In the genomic region with DNA sequence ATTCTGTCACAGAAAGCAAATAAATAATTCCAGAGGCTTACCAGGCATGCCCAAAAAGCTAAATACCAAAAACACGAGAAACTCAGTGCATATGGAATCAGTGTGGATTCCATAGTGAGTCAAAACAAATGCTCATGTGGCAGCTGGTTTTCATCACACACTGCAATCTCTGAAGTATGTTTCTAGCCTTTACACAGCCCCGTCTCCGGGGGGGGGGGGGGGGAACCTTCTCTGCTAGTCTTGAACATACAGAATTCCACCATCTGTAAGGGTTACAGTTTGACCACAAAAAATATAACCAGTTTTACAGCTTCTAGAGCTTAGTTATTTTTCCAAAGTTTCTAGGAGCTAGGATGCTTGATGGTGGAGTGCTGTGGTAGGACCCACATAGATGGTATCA, we compare ENCODE assay signal across 18 mouse cellular contexts.
DNase-seq lines count a peak whose midpoint lies in the region; ATAC-seq and TF ChIP-seq lines count a peak whose summit lies in the region.
"Had no signal": no experiment of that assay in that cellular context is flagged by ENCODE, and none has a peak within 500 bp of the region (broad histone marks: within the 10 kb centered on the region; RNA-seq: fewer than 3 reads in every experiment).

No protein-coding gene starts in this region.

- no peak overlapping the region for H3K4me3 ChIP-seq in hindbrain, embryonic 10.5 days
- no peak overlapping the region for H3K4me3 ChIP-seq in hindbrain, embryonic 12.5 days
- no peak overlapping the region for H3K4me3 ChIP-seq in lung, embryonic 16.5 days (ENCODE audit: low read length)
- H3K4me3 ChIP-seq in lung, adult 2 months (replicated peaks; ENCODE audit: extremely low read depth, low read depth, low read length): no peak overlapping the region
- no peak overlapping the region for H3K4me3 ChIP-seq in embryonic fibroblast, embryonic 13.5 days (ENCODE audit: insufficient read depth, low read length)
- H3K4me3 ChIP-seq in stomach, embryonic 15.5 days (replicated peaks): no peak overlapping the region
- H3K4me3 ChIP-seq: midbrain, embryonic 12.5 days; myocyte had no signal

- H3K27ac ChIP-seq in hindbrain, embryonic 10.5 days: no peak overlapping the region
- no peak overlapping the region for H3K27ac ChIP-seq in hindbrain, embryonic 12.5 days
- no peak overlapping the region for H3K27ac ChIP-seq in lung, embryonic 16.5 days (ENCODE audit: low read length)
- H3K27ac ChIP-seq in embryonic fibroblast, embryonic 13.5 days (ENCODE audit: insufficient read depth, low read length): 0 out of 2 replicates have a peak overlapping the region, but pooled peaks have one; percentile 47
- H3K27ac ChIP-seq in stomach, embryonic 15.5 days: no peak overlapping the region
- H3K27ac ChIP-seq: hindbrain, embryonic 14.5 days; midbrain, embryonic 12.5 days had no signal

- WGBS in hindbrain, embryonic 10.5 days: 67% methylated on average over 3 of the region's 3 CpGs
- 60% methylated on average over 3 of the region's 3 CpGs for WGBS in hindbrain, embryonic 12.5 days
- WGBS in lung, embryonic 16.5 days: 38% methylated on average over 3 of the region's 3 CpGs
- 45% methylated on average over 3 of the region's 3 CpGs for WGBS in lung, adult 2 months
- WGBS in stomach, embryonic 15.5 days: 20% methylated on average over 3 of the region's 3 CpGs

- H3K4me2 ChIP-seq in hindbrain, embryonic 12.5 days (replicated peaks): no peak overlapping the region
- H3K4me2 ChIP-seq in lung, embryonic 16.5 days (ENCODE audit: low read depth, low read length): no peak overlapping the region
- no peak overlapping the region for H3K4me2 ChIP-seq in stomach, embryonic 15.5 days
- H3K4me2 ChIP-seq: hindbrain, embryonic 14.5 days; midbrain, embryonic 12.5 days had no signal

- ATAC-seq in hindbrain, embryonic 12.5 days (ENCODE audit: low FRiP score): no peak
- ATAC-seq in lung, embryonic 16.5 days (ENCODE audit: low read depth): peak; percentile 67; the same call in 1 of the 2 replicates
- peak; percentile 63; the same call in 1 of the 2 replicates for ATAC-seq in stomach, embryonic 15.5 days (ENCODE audit: insufficient read depth, low FRiP score, low read depth)
- ATAC-seq: forebrain, postnatal 0 days had no signal

- H3K36me3 ChIP-seq in hindbrain, embryonic 10.5 days: no peaks in the 10 kb centered on the region
- no peaks in the 10 kb centered on the region for H3K36me3 ChIP-seq in hindbrain, embryonic 12.5 days
- no peaks in the 10 kb centered on the region for H3K36me3 ChIP-seq in lung, embryonic 16.5 days (ENCODE audit: control insufficient read depth, insufficient read depth, low read length)
- no peaks in the 10 kb centered on the region for H3K36me3 ChIP-seq in stomach, embryonic 15.5 days
- H3K36me3 ChIP-seq: midbrain, embryonic 12.5 days had no signal

- peak; percentile 9 for DNase-seq in hindbrain, embryonic 10.5 days (ENCODE audit: low spot score)
- DNase-seq in lung, adult 2 months: no peak
- DNase-seq in adrenal gland, adult 2 months: no peak
- no peak for DNase-seq in spleen, postnatal 10 days (ENCODE audit: low spot score in 2 of 2)
- DNase-seq: cerebellum, adult 18-20 months; forebrain, postnatal 0 days; gastrocnemius, postnatal 36 days; kidney, postnatal 25 days; lung, postnatal 36 days; right cerebral cortex, postnatal 25 days; thymus, postnatal 25 days had no signal

- TF ChIP-seq CTCF in lung, adult 2 months (IDR thresholded peaks at IDR 0.05; ENCODE audit: insufficient read depth, low read length): no peak
- TF ChIP-seq CTCF in embryonic fibroblast, embryonic 13.5 days (IDR thresholded peaks at IDR 0.05; ENCODE audit: borderline replicate concordance, insufficient read depth, low read length): no peak

- TF ChIP-seq POLR2A in lung, adult 2 months (IDR thresholded peaks at IDR 0.05; ENCODE audit: borderline replicate concordance, extremely low read depth, low read depth, low read length): no peak
- no peak for TF ChIP-seq POLR2A in embryonic fibroblast, embryonic 13.5 days (IDR thresholded peaks at IDR 0.05; ENCODE audit: low read depth, low read length)

- no peaks in the 10 kb centered on the region for H3K27me3 ChIP-seq in hindbrain, embryonic 10.5 days (ENCODE audit: insufficient read depth, poor library complexity, severe bottlenecking)
- H3K27me3 ChIP-seq in hindbrain, embryonic 12.5 days: no peaks in the 10 kb centered on the region
- no peaks in the 10 kb centered on the region for H3K27me3 ChIP-seq in lung, embryonic 16.5 days (ENCODE audit: control insufficient read depth, insufficient read depth, low read depth, low read length)
- H3K27me3 ChIP-seq in stomach, embryonic 15.5 days (replicated peaks): no peaks in the 10 kb centered on the region
- H3K27me3 ChIP-seq: midbrain, embryonic 12.5 days had no signal

- no peaks in the 10 kb centered on the region for H3K4me1 ChIP-seq in hindbrain, embryonic 10.5 days (replicated peaks)
- H3K4me1 ChIP-seq in hindbrain, embryonic 12.5 days: no peaks in the 10 kb centered on the region
- no peaks in the 10 kb centered on the region for H3K4me1 ChIP-seq in lung, embryonic 16.5 days (replicated peaks; ENCODE audit: control insufficient read depth, insufficient read depth, low read length)
- no peaks in the 10 kb centered on the region for H3K4me1 ChIP-seq in lung, adult 2 months (ENCODE audit: control insufficient read depth, insufficient read depth, low read length)
- H3K4me1 ChIP-seq in embryonic fibroblast, embryonic 13.5 days (ENCODE audit: control insufficient read depth, insufficient read depth, low read length): peaks cover 2% of the 10 kb centered on the region; the same call in 1 of the 2 replicates
- H3K4me1 ChIP-seq in stomach, embryonic 15.5 days: no peaks in the 10 kb centered on the region
- H3K4me1 ChIP-seq: midbrain, embryonic 12.5 days had no signal

- H3K9me3 ChIP-seq in hindbrain, embryonic 10.5 days: no peaks in the 10 kb centered on the region
- H3K9me3 ChIP-seq in hindbrain, embryonic 12.5 days (replicated peaks): no peaks in the 10 kb centered on the region
- no peaks in the 10 kb centered on the region for H3K9me3 ChIP-seq in lung, embryonic 16.5 days (ENCODE audit: control insufficient read depth, low read length)
- H3K9me3 ChIP-seq in stomach, embryonic 15.5 days: no peaks in the 10 kb centered on the region
- H3K9me3 ChIP-seq: midbrain, embryonic 12.5 days had no signal

- no peak overlapping the region for H3K9ac ChIP-seq in hindbrain, embryonic 12.5 days
- H3K9ac ChIP-seq in lung, embryonic 16.5 days (ENCODE audit: low read length): no peak overlapping the region
- no peak overlapping the region for H3K9ac ChIP-seq in stomach, embryonic 15.5 days
- H3K9ac ChIP-seq: forebrain, postnatal 0 days; hindbrain, embryonic 14.5 days; midbrain, embryonic 12.5 days had no signal
